Mouse (Mus musculus): Measurements from ENCODE around the gene Xpnpep1. TPM values are rescaled to one million over a fixed set of nuclear protein-coding genes. Genes with fewer than 3 reads are reported as not detected.
A peak's percentile ranks its signal among the peaks of the same experiment; 100 is the strongest.

Gene Xpnpep1
- polyA plus RNA-seq, 1 experiment: 52.9 TPM

- no peak for TF ChIP-seq POLR2A (IDR thresholded peaks at IDR 0.05; ENCODE audit: extremely low read depth, insufficient read depth, low read length)
- TF ChIP-seq CTCF (IDR thresholded peaks at IDR 0.05; ENCODE audit: extremely low read depth, insufficient read depth, low read length): no peak
- Histone ChIP-seq H3K27ac (ENCODE audit: insufficient read depth, low read length) (no peak overlapping the region), H3K4me3 (ENCODE audit: insufficient read depth, low read length) (no peak overlapping the region), H3K4me1 (ENCODE audit: control insufficient read depth, insufficient read depth, low read length) (peaks cover 5% of the 10 kb centered on the region; the same call in 1 of the 2 replicates)
Measured at GRCm38 (mm10) chr19:53078271-53079085, 38.5 kb upstream of the Xpnpep1 start.

- TF ChIP-seq POLR2A (IDR thresholded peaks at IDR 0.05; ENCODE audit: extremely low read depth, insufficient read depth, low read length) (no peak), CTCF (IDR thresholded peaks at IDR 0.05; ENCODE audit: extremely low read depth, insufficient read depth, low read length) (no peak)
- Histone ChIP-seq H3K4me1 (ENCODE audit: control insufficient read depth, insufficient read depth, low read length) (peaks cover 7% of the 10 kb centered on the region; the same call in 1 of the 2 replicates), H3K27ac (ENCODE audit: insufficient read depth, low read length) (no peak overlapping the region), H3K4me3 (ENCODE audit: insufficient read depth, low read length) (no peak overlapping the region)
Measured at GRCm38 (mm10) chr19:53077278-53077677, 37.3 kb upstream of the Xpnpep1 start.

- Histone ChIP-seq H3K4me1 (ENCODE audit: control insufficient read depth, insufficient read depth, low read length) (peaks cover 8% of the 10 kb centered on the region; the same call in 1 of the 2 replicates), H3K27ac (ENCODE audit: insufficient read depth, low read length) (0 out of 2 replicates have a peak overlapping the region, but pooled peaks have one; percentile 39), H3K4me3 (ENCODE audit: insufficient read depth, low read length) (no peak overlapping the region)
- no peak for TF ChIP-seq CTCF (IDR thresholded peaks at IDR 0.05; ENCODE audit: extremely low read depth, insufficient read depth, low read length)
- no peak for TF ChIP-seq POLR2A (IDR thresholded peaks at IDR 0.05; ENCODE audit: extremely low read depth, insufficient read depth, low read length)
Measured at GRCm38 (mm10) chr19:53076238-53076981, 36.4 kb upstream of the Xpnpep1 start.

GRCm38 (mm10) chr19:53075896-53076237, 35.9 kb upstream of the Xpnpep1 start:
- TF ChIP-seq CTCF (IDR thresholded peaks at IDR 0.05; ENCODE audit: extremely low read depth, insufficient read depth, low read length) (no peak), POLR2A (IDR thresholded peaks at IDR 0.05; ENCODE audit: extremely low read depth, insufficient read depth, low read length) (no peak)
- Histone ChIP-seq H3K27ac (ENCODE audit: insufficient read depth, low read length) (no peak overlapping the region), H3K4me3 (ENCODE audit: insufficient read depth, low read length) (no peak overlapping the region)

GRCm38 (mm10) chr19:53074899-53075722, 35.1 kb upstream of the Xpnpep1 start:
- TF ChIP-seq POLR2A (IDR thresholded peaks at IDR 0.05; ENCODE audit: extremely low read depth, insufficient read depth, low read length) (no peak), CTCF (IDR thresholded peaks at IDR 0.05; ENCODE audit: extremely low read depth, insufficient read depth, low read length) (no peak)
- Histone ChIP-seq H3K27ac (ENCODE audit: insufficient read depth, low read length) (no peak overlapping the region), H3K4me3 (ENCODE audit: insufficient read depth, low read length) (no peak overlapping the region), H3K4me1 (ENCODE audit: control insufficient read depth, insufficient read depth, low read length) (peaks cover 5% of the 10 kb centered on the region; the same call in 1 of the 2 replicates)

More at GRCm38 (mm10) chr19:53075896-53076237, 35.9 kb upstream of the Xpnpep1 start:
- peaks cover 6% of the 10 kb centered on the region; the same call in 1 of the 2 replicates for H3K4me1 ChIP-seq (ENCODE audit: control insufficient read depth, insufficient read depth, low read length)

- Histone ChIP-seq H3K4me1 (ENCODE audit: control insufficient read depth, insufficient read depth, low read length) (peaks cover 5% of the 10 kb centered on the region; the same call in 1 of the 2 replicates), H3K4me3 (ENCODE audit: insufficient read depth, low read length) (no peak overlapping the region), H3K27ac (ENCODE audit: insufficient read depth, low read length) (no peak overlapping the region)
- TF ChIP-seq CTCF (IDR thresholded peaks at IDR 0.05; ENCODE audit: extremely low read depth, insufficient read depth, low read length): no peak
- no peak for TF ChIP-seq POLR2A (IDR thresholded peaks at IDR 0.05; ENCODE audit: extremely low read depth, insufficient read depth, low read length)
Measured at GRCm38 (mm10) chr19:53073521-53073920, 33.5 kb upstream of the Xpnpep1 start.

GRCm38 (mm10) chr19:53072406-53072805, 32.4 kb upstream of the Xpnpep1 start:
- Histone ChIP-seq H3K27ac (ENCODE audit: insufficient read depth, low read length) (no peak overlapping the region), H3K4me3 (ENCODE audit: insufficient read depth, low read length) (no peak overlapping the region), H3K4me1 (ENCODE audit: control insufficient read depth, insufficient read depth, low read length) (peaks cover 5% of the 10 kb centered on the region; the same call in 1 of the 2 replicates)
- no peak for TF ChIP-seq CTCF (IDR thresholded peaks at IDR 0.05; ENCODE audit: extremely low read depth, insufficient read depth, low read length)
- no peak for TF ChIP-seq POLR2A (IDR thresholded peaks at IDR 0.05; ENCODE audit: extremely low read depth, insufficient read depth, low read length)

GRCm38 (mm10) chr19:53071651-53072050, 31.6 kb upstream of the Xpnpep1 start:
- TF ChIP-seq CTCF (IDR thresholded peaks at IDR 0.05; ENCODE audit: extremely low read depth, insufficient read depth, low read length): no peak
- no peak for TF ChIP-seq POLR2A (IDR thresholded peaks at IDR 0.05; ENCODE audit: extremely low read depth, insufficient read depth, low read length)
- no peak overlapping the region for H3K4me3 ChIP-seq (ENCODE audit: insufficient read depth, low read length)
- peaks cover 4% of the 10 kb centered on the region; the same call in 1 of the 2 replicates for H3K4me1 ChIP-seq (ENCODE audit: control insufficient read depth, insufficient read depth, low read length)
- H3K27ac ChIP-seq (ENCODE audit: insufficient read depth, low read length): no peak overlapping the region

- TF ChIP-seq POLR2A (IDR thresholded peaks at IDR 0.05; ENCODE audit: extremely low read depth, insufficient read depth, low read length) (no peak), CTCF (IDR thresholded peaks at IDR 0.05; ENCODE audit: extremely low read depth, insufficient read depth, low read length) (no peak)
- Histone ChIP-seq H3K4me1 (ENCODE audit: control insufficient read depth, insufficient read depth, low read length) (peaks cover 3% of the 10 kb centered on the region; the same call in 1 of the 2 replicates), H3K27ac (ENCODE audit: insufficient read depth, low read length) (no peak overlapping the region), H3K4me3 (ENCODE audit: insufficient read depth, low read length) (no peak overlapping the region)
Measured at GRCm38 (mm10) chr19:53070870-53071269, 30.9 kb upstream of the Xpnpep1 start.
